Mouse (Mus musculus) CD4-positive, CD25-positive, alpha-beta regulatory T cell, adult 9 weeks (primary cell): ENCODE data around the gene Olfr1335. TPM values are rescaled to one million over a fixed set of nuclear protein-coding genes. Genes with fewer than 3 reads are reported as not detected.

Experiments
- polyA plus RNA-seq: library from polyadenylated mRNA; unstranded; fragments of 100-300 nt; shearing (Covaris generic); gene quantifications from one replicate; pipeline ENCODE4 v1.2.1, GENCODE M21; 2017

The Olfr1335 gene
- polyA plus RNA-seq, result not detected

GRCm38 (mm10) chr4:118809844-118810243, at the start of gene Olfr1335:
Olfr1335 (minus strand) TSS chr4:118809944.

GRCm38 (mm10) chr4:118836179-118836578, 26.4 kb upstream of the Olfr1335 start, which contains the start of gene Olfr1333:
Olfr1333 (minus strand) TSS chr4:118836279.

GRCm38 (mm10) chr4:118782486-118782885, 27.3 kb downstream of the Olfr1335 start, which contains the start of gene Olfr1337:
Olfr1337 (minus strand) TSS chr4:118782586.

Other genes with a start within 250 kb of the Olfr1335 start
- not detected for gene Cfap57, start 189.2 kb downstream of the Olfr1335 start, polyA plus RNA-seq
- 195 TPM for gene Ebna1bp2, start 189.1 kb downstream of the Olfr1335 start, polyA plus RNA-seq
- gene Olfr62, start 151.0 kb downstream of the Olfr1335 start, polyA plus RNA-seq, result not detected
- not detected for gene Olfr1342, start 117.2 kb downstream of the Olfr1335 start, polyA plus RNA-seq
- not detected for gene Olfr1341, start 106.4 kb downstream of the Olfr1335 start, polyA plus RNA-seq
- not detected for gene Olfr1340, start 89.8 kb downstream of the Olfr1335 start, polyA plus RNA-seq
- gene Olfr1339, start 77.8 kb downstream of the Olfr1335 start, polyA plus RNA-seq, result not detected
- not detected for gene Olfr1338, start 51.2 kb downstream of the Olfr1335 start, polyA plus RNA-seq
- gene Olfr1337, start 27.4 kb downstream of the Olfr1335 start, polyA plus RNA-seq, result not detected
- not detected for gene Olfr1333, start 26.3 kb upstream of the Olfr1335 start, polyA plus RNA-seq
- not detected for gene Olfr1331, start 54.7 kb upstream of the Olfr1335 start, polyA plus RNA-seq
- not detected for gene Olfr1330, start 78.7 kb upstream of the Olfr1335 start, polyA plus RNA-seq
- not detected for gene Olfr1329, start 107.5 kb upstream of the Olfr1335 start, polyA plus RNA-seq
- not detected for gene Olfr1328, start 128.7 kb upstream of the Olfr1335 start, polyA plus RNA-seq
- not detected for gene Lao1, start 151.6 kb upstream of the Olfr1335 start, polyA plus RNA-seq